Mouse (Mus musculus): ENCODE data around the gene Twist2. TPM values are rescaled to one million over a fixed set of nuclear protein-coding genes. Genes with fewer than 3 reads are reported as not detected.

The Twist2 gene
- polyA plus RNA-seq, 1 experiment from 2014 or later = 6.5 TPM

DNA sequence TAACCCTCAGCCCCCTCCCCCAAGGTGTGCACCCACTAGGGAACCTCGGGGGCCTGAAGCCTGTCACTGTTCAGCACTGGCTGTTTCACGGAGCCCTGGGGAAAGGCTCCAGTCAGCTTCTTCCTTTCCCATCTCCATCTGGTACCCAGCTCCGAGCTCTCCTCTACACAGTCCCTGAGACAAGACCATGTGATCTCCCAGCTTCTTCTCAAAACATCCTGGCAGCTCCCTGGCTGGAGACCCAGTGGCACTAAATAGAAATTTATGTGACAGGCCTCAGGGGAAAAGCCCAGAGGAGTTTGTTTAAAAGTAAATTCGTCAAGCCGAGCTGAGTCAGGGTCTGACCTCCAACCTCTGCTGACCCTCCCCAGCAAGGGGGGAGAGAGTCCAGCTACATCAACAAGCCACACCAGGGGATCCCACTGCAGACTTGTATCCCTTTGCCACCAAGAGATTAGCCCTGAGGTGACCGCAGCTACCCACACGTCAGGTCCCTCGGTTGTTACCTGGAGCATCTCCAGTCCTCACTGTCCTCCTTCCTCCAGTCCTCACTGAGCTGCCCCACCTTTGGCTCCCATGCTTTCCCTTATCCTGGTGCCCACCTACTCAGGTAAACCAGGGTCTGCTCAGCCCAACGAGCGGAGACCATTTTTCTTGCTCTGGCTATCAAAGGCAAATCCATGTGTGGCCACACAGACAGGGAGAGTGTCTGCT lies 72.5 kb downstream of the Twist2 start:
- no peak overlapping the region for H3K4me2 ChIP-seq
- no peak overlapping the region for H3K27ac ChIP-seq (ENCODE audit: low read depth, low read length)
- H3K4me1 ChIP-seq (ENCODE audit: control insufficient read depth, insufficient read depth, low read length) = peaks cover 14% of the 10 kb centered on the region
- 56% methylated on average over 10 of the region's 10 CpGs for WGBS (ENCODE audit: insufficient replicate concordance)
- no peaks in the 10 kb centered on the region for H3K27me3 ChIP-seq (ENCODE audit: control insufficient read depth, insufficient read depth, low read length)
- H3K9me3 ChIP-seq (replicated peaks; ENCODE audit: control insufficient read depth, low read length) = no peaks in the 10 kb centered on the region
- H3K36me3 ChIP-seq (ENCODE audit: control insufficient read depth, insufficient read depth, low read length) = no peaks in the 10 kb centered on the region
- no peak overlapping the region for H3K4me3 ChIP-seq (ENCODE audit: low read depth, low read length)
- H3K9ac ChIP-seq (ENCODE audit: low read depth, low read length) = no peak overlapping the region
- no peak for ATAC-seq (replicated peaks; ENCODE audit: insufficient number of reproducible peaks, low FRiP score, low TSS enrichment)

DNA sequence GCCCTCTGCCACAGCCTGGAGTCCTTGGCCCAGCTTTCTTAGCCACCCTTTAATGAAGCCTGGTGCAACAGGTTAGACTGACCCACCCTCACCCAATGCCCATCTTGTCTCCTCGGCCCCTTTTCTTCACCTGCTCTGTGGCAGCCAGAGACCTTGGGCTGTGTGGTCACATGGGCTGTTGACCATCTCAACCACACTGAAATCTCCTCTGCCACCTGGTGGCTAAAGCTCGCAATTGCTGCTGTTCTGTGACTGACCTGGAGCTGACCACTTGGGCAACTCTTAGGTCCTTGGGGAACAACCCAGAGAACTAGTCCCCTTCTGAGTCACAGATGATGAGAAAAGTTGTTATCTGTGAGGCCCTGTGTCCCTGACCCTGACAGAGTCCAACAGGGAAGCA lies 73.4 kb downstream of the Twist2 start:
- 11% methylated on average over 2 of the region's 2 CpGs for WGBS (ENCODE audit: insufficient replicate concordance)
- Histone ChIP-seq H3K4me3 (ENCODE audit: low read depth, low read length) (no peak overlapping the region), H3K36me3 (ENCODE audit: control insufficient read depth, insufficient read depth, low read length) (no peaks in the 10 kb centered on the region), H3K4me2 (no peak overlapping the region), H3K27me3 (ENCODE audit: control insufficient read depth, insufficient read depth, low read length) (no peaks in the 10 kb centered on the region), H3K4me1 (ENCODE audit: control insufficient read depth, insufficient read depth, low read length) (peaks cover 14% of the 10 kb centered on the region), H3K9me3 (replicated peaks; ENCODE audit: control insufficient read depth, low read length) (no peaks in the 10 kb centered on the region), H3K9ac (ENCODE audit: low read depth, low read length) (no peak overlapping the region), H3K27ac (ENCODE audit: low read depth, low read length) (no peak overlapping the region)
- ATAC-seq (replicated peaks; ENCODE audit: insufficient number of reproducible peaks, low FRiP score, low TSS enrichment) = no peak

DNA sequence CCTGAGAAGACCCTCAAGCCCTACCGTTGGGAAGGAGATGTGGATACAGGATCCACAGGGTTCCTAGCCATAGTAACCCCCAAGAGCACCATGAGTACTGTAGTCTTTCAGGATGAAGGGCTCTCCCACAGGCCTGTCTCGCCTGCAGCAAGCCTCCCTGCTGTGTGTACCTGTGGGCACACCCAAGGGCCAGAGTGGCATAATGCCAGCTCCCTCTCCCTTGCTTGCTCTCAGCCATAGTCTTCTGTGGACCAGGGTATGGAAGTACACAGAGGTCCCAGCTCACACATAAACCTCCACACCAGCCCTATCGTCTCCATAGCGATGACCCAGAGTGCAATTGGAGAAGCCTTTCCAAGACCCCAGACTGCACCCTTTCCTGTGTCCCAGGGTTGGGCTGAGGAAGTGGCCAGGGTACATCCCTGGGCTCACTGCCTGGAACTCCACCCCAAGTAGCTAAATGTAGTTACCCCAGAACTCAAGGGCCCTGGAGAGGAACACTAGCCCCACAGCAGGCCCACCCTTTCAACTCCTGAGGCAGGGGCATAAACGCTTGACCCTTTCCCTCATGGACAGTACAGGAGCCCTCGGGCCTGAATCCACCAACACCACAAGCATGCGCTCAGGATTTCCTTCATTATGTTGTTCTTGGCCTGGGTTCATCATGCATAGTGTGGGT lies 73.9 kb downstream of the Twist2 start:
- Histone ChIP-seq H3K27ac (ENCODE audit: low read depth, low read length) (no peak overlapping the region), H3K9ac (ENCODE audit: low read depth, low read length) (no peak overlapping the region), H3K4me3 (ENCODE audit: low read depth, low read length) (no peak overlapping the region), H3K27me3 (ENCODE audit: control insufficient read depth, insufficient read depth, low read length) (no peaks in the 10 kb centered on the region), H3K9me3 (replicated peaks; ENCODE audit: control insufficient read depth, low read length) (no peaks in the 10 kb centered on the region), H3K4me2 (no peak overlapping the region), H3K4me1 (ENCODE audit: control insufficient read depth, insufficient read depth, low read length) (peaks cover 14% of the 10 kb centered on the region), H3K36me3 (ENCODE audit: control insufficient read depth, insufficient read depth, low read length) (no peaks in the 10 kb centered on the region)
- ATAC-seq (replicated peaks; ENCODE audit: insufficient number of reproducible peaks, low FRiP score, low TSS enrichment) = no peak
- 68% methylated on average over 7 of the region's 7 CpGs for WGBS (ENCODE audit: insufficient replicate concordance)

DNA sequence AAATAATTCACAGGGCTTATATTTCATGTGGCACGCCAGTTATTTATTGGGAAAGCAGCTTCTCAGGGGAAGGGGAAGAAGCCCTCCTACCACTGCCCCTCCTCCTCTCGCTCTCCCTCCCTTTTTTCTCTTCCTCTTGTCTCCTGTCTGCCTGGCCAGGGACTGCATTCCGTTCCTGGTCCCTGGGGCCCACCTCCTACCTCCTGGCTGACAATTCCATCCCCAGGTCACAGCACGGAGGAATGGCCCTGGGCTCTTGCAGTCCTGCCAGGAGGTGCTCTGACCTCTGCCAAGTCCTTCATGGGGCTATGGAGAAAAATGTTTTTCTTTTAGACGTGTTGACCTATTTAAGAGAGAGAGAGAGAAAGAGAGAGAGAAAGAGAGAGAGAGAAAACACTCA lies 77.4 kb downstream of the Twist2 start:
- H3K4me1 ChIP-seq (ENCODE audit: control insufficient read depth, insufficient read depth, low read length) = peaks cover 4% of the 10 kb centered on the region; the same call in 1 of the 2 replicates
- WGBS (ENCODE audit: insufficient replicate concordance) = 22% methylated on average over 5 of the region's 5 CpGs
- no peaks in the 10 kb centered on the region for H3K9me3 ChIP-seq (replicated peaks; ENCODE audit: control insufficient read depth, low read length)
- no peak overlapping the region for H3K4me2 ChIP-seq
- no peak overlapping the region for H3K4me3 ChIP-seq (ENCODE audit: low read depth, low read length)
- no peak for ATAC-seq (replicated peaks; ENCODE audit: insufficient number of reproducible peaks, low FRiP score, low TSS enrichment)
- H3K36me3 ChIP-seq (ENCODE audit: control insufficient read depth, insufficient read depth, low read length) = no peaks in the 10 kb centered on the region
- no peak overlapping the region for H3K9ac ChIP-seq (ENCODE audit: low read depth, low read length)
- H3K27ac ChIP-seq (ENCODE audit: low read depth, low read length) = no peak overlapping the region
- no peaks in the 10 kb centered on the region for H3K27me3 ChIP-seq (ENCODE audit: control insufficient read depth, insufficient read depth, low read length)

DNA sequence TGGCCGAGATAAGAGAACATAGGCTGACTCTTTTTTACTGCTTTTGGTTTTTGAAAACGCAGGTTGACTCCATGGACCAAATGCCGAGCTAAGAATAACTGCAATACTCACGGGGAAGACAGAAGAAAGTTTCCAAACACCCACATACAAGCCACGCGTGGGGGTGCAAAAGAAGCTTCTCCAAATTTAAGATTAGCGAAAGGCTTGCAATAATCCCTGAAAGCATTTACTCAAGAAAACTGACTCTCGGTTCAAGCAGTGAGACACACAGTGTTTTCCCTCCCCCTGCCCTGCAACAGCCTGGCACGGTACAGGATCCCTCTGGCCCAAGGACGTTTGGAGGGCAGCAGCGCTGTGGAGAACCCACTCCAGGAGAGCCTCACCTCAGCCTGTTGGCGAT lies 78.9 kb downstream of the Twist2 start:
- Histone ChIP-seq H3K4me3 (ENCODE audit: low read depth, low read length) (no peak overlapping the region), H3K36me3 (ENCODE audit: control insufficient read depth, insufficient read depth, low read length) (no peaks in the 10 kb centered on the region), H3K9ac (ENCODE audit: low read depth, low read length) (no peak overlapping the region), H3K9me3 (replicated peaks; ENCODE audit: control insufficient read depth, low read length) (no peaks in the 10 kb centered on the region), H3K27me3 (ENCODE audit: control insufficient read depth, insufficient read depth, low read length) (no peaks in the 10 kb centered on the region), H3K4me2 (no peak overlapping the region), H3K4me1 (ENCODE audit: control insufficient read depth, insufficient read depth, low read length) (peaks cover 4% of the 10 kb centered on the region; the same call in 1 of the 2 replicates), H3K27ac (ENCODE audit: low read depth, low read length) (no peak overlapping the region)
- 78% methylated on average over 12 of the region's 12 CpGs for WGBS (ENCODE audit: insufficient replicate concordance)
- ATAC-seq (replicated peaks; ENCODE audit: insufficient number of reproducible peaks, low FRiP score, low TSS enrichment) = no peak

DNA sequence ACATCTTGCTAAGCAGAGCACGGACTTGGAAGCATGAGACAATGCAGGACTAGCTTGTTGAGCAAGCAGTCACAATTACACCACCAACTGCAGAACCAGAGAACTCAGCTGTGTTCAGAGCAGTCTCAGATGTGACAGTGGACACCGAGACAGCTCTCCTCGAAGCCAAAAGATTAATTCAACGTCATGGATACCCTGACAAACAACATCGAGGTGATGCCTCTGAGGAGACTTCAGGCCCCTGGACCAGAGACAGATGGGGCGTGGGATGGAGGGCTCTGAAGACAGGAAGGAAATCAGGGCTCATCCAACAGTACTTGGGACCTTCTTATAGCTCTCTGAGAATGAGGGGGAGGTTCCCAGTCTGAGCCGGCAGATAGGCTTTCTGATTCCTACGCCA lies 79.6 kb downstream of the Twist2 start:
- ATAC-seq (replicated peaks; ENCODE audit: insufficient number of reproducible peaks, low FRiP score, low TSS enrichment) = no peak
- no peak overlapping the region for H3K27ac ChIP-seq (ENCODE audit: low read depth, low read length)

DNA sequence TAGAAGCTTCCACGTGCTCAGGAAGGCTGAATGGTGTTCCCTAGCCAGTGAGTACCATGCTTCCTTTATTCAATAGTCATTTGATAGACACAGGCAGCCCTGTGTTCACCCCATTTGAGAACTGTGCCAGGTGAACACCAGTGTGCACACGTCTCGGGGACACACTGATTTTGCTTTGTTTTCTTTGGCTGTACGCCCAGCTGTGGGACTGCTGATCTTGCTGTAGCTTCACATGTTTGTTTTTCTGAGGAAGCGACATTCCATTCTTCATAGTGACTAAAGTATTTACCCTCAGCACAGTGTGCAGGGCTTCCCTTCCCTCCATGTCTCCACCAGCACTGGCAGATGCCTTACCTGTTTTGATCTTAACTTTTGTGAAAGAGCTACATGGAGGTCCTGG lies 81.9 kb downstream of the Twist2 start:
- no peak overlapping the region for H3K9ac ChIP-seq (ENCODE audit: low read depth, low read length)
- ATAC-seq (replicated peaks; ENCODE audit: insufficient number of reproducible peaks, low FRiP score, low TSS enrichment) = no peak; the same call in 1 of the 2 replicates
- H3K4me2 ChIP-seq = no peak overlapping the region
- H3K36me3 ChIP-seq (ENCODE audit: control insufficient read depth, insufficient read depth, low read length) = no peaks in the 10 kb centered on the region
- H3K9me3 ChIP-seq (replicated peaks; ENCODE audit: control insufficient read depth, low read length) = no peaks in the 10 kb centered on the region
- peaks cover 4% of the 10 kb centered on the region; the same call in 1 of the 2 replicates for H3K4me1 ChIP-seq (ENCODE audit: control insufficient read depth, insufficient read depth, low read length)
- H3K27me3 ChIP-seq (ENCODE audit: control insufficient read depth, insufficient read depth, low read length) = no peaks in the 10 kb centered on the region
- 55% methylated on average over 5 of the region's 5 CpGs for WGBS (ENCODE audit: insufficient replicate concordance)
- H3K4me3 ChIP-seq (ENCODE audit: low read depth, low read length) = no peak overlapping the region
- H3K27ac ChIP-seq (ENCODE audit: low read depth, low read length) = no peak overlapping the region

More for the DNA sequence above, 79.6 kb downstream of the Twist2 start:
- WGBS (ENCODE audit: insufficient replicate concordance) = 53% methylated on average over 8 of the region's 8 CpGs
- peaks cover 4% of the 10 kb centered on the region; the same call in 1 of the 2 replicates for H3K4me1 ChIP-seq (ENCODE audit: control insufficient read depth, insufficient read depth, low read length)
- H3K4me2 ChIP-seq = no peak overlapping the region
- H3K9ac ChIP-seq (ENCODE audit: low read depth, low read length) = no peak overlapping the region
- no peaks in the 10 kb centered on the region for H3K36me3 ChIP-seq (ENCODE audit: control insufficient read depth, insufficient read depth, low read length)
- no peaks in the 10 kb centered on the region for H3K9me3 ChIP-seq (replicated peaks; ENCODE audit: control insufficient read depth, low read length)
- H3K4me3 ChIP-seq (ENCODE audit: low read depth, low read length) = no peak overlapping the region
- H3K27me3 ChIP-seq (ENCODE audit: control insufficient read depth, insufficient read depth, low read length) = no peaks in the 10 kb centered on the region

DNA sequence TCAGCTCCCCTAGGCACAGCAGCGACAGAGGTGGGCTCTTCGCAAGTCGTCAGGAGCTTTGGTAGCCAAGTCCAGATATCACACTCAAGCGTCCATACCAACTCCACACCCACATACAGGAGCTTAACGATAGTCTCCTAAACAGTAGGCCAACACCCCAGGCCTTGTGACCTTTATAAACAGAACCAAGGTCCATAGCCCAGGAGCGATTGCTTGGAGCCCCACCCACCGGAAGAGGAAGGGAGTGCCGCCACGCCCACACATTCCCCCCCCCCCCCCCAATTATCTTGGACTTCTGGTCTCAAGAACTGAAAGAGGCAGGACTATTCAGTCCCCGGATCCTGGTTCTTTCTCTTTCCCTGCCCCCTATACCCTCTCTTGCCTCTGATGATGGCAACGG lies 92.3 kb downstream of the Twist2 start:
- WGBS (ENCODE audit: insufficient replicate concordance) = 88% methylated on average over 11 of the region's 11 CpGs
- no peak overlapping the region for H3K4me3 ChIP-seq (ENCODE audit: low read depth, low read length)
- no peaks in the 10 kb centered on the region for H3K4me1 ChIP-seq (ENCODE audit: control insufficient read depth, insufficient read depth, low read length)
- no peaks in the 10 kb centered on the region for H3K36me3 ChIP-seq (ENCODE audit: control insufficient read depth, insufficient read depth, low read length)
- no peaks in the 10 kb centered on the region for H3K27me3 ChIP-seq (ENCODE audit: control insufficient read depth, insufficient read depth, low read length)
- no peak overlapping the region for H3K27ac ChIP-seq (ENCODE audit: low read depth, low read length)
- no peak overlapping the region for H3K4me2 ChIP-seq
- ATAC-seq (replicated peaks; ENCODE audit: insufficient number of reproducible peaks, low FRiP score, low TSS enrichment) = no peak
- 0 out of 2 replicates have a peak, but pooled peaks cover 2% of the 10 kb centered on the region for H3K9me3 ChIP-seq (replicated peaks; ENCODE audit: control insufficient read depth, low read length)
- no peak overlapping the region for H3K9ac ChIP-seq (ENCODE audit: low read depth, low read length)
